Mouse (Mus musculus) left cerebral cortex, postnatal 14 days (tissue): ENCODE data around the gene Exoc8. TPM values are rescaled to one million over a fixed set of nuclear protein-coding genes. Genes with fewer than 3 reads are reported as not detected.

ENCODE experiments used
- DNase-seq, 2 experiments: peaks; one replicate each; pipeline ENCODE4 v3.0.0; 2021 to 2022; ENCODE audit warnings: low spot score in 2 of 2, mixed read lengths in 1 of 2
- intact Hi-C: fragments of 180-260 bp; cut with DNase I; formaldehyde crosslinking; loops from one replicate; pipeline ENCODE4 v1.15.1; 2025
- total RNA-seq, 2 experiments: library from RNA; stranded (reverse); gene quantifications; 2 replicates each; pipeline ENCODE4 v1.2.3; 2021

Gene Exoc8
- total RNA-seq, 2 experiments from 2014 or later: 35.9 to 36.5 TPM

GRCm38 (mm10) chr8:124863163-124863677 is 34.3 kb downstream of the Exoc8 start:
- intact Hi-C loops: no loop called here
- no peak for DNase-seq

GRCm38 (mm10) chr8:124862321-124863162 is 35.0 kb downstream of the Exoc8 start, which contains the start of the genes Gnpat and 2810004N23Rik:
Gene Gnpat, plus strand, starts transcription at chr8:124863033.
Gene 2810004N23Rik, minus strand, starts transcription at chr8:124863120.
- peak; percentile 90 to 93 for DNase-seq
- intact Hi-C loops: no loop called here

GRCm38 (mm10) chr8:124860188-124860587 is 37.3 kb downstream of the Exoc8 start:
- no peak for DNase-seq
- intact Hi-C loops: no loop called here

GRCm38 (mm10) chr8:124859466-124859865 is 38.0 kb downstream of the Exoc8 start:
- intact Hi-C loops: no loop called here
- no peak for DNase-seq

- DNase-seq: no peak
- intact Hi-C loops: no loop called here
Observed at GRCm38 (mm10) chr8:124853511-124853910, 44.0 kb downstream of the Exoc8 start.

- no peak for DNase-seq
- intact Hi-C loops: no loop called here
Observed at GRCm38 (mm10) chr8:124845573-124845972, 51.9 kb downstream of the Exoc8 start.

GRCm38 (mm10) chr8:124845131-124845530 is 52.4 kb downstream of the Exoc8 start:
- intact Hi-C loops: no loop called here
- DNase-seq: no peak

Other genes starting within 250 kb of the Exoc8 start
- 10 to 100 TPM; 50.4 to 60.0 TPM for gene 2310022B05Rik, start 234.3 kb downstream of the Exoc8 start, total RNA-seq
- 10 to 100 TPM; 50.6 TPM for gene Ttc13, start 175.7 kb downstream of the Exoc8 start, total RNA-seq
- gene Arv1, start 175.6 kb downstream of the Exoc8 start, total RNA-seq: 10 to 100 TPM; 11.0 to 14.8 TPM
- under 1 TPM; 0.34 to 0.62 TPM for gene Fam89a, start 145.9 kb downstream of the Exoc8 start, total RNA-seq
- 1 to 10 TPM; 5.1 to 5.8 TPM for gene Trim67, start 104.6 kb downstream of the Exoc8 start, total RNA-seq
- gene Gnpat, start 34.7 kb downstream of the Exoc8 start, total RNA-seq: 10 to 100 TPM; 56.2 to 60.9 TPM
- gene 2810004N23Rik, start 34.6 kb downstream of the Exoc8 start, total RNA-seq: 10 to 100 TPM; 20.1 to 20.4 TPM
- gene Sprtn, start 181 bp upstream of the Exoc8 start, total RNA-seq: 10 to 100 TPM; 13.8 to 14.8 TPM
- gene Egln1, start 51.6 kb upstream of the Exoc8 start, total RNA-seq: 10 to 100 TPM; 57.5 to 58.0 TPM
- 100 to 1,000 TPM; 102 to 108 TPM for gene Tsnax, start 115.3 kb upstream of the Exoc8 start, total RNA-seq
- 1 to 10 TPM; 1.9 to 4.0 TPM for gene Disc1, start 156.5 kb upstream of the Exoc8 start, total RNA-seq